Mouse (Mus musculus): ENCODE measurements around the gene Olfr311. TPM values are rescaled to one million over a fixed set of nuclear protein-coding genes. Genes with fewer than 3 reads are reported as not detected.

The Olfr311 gene
- polyA plus RNA-seq, 1 experiment from 2014 or later, result not detected

- no peaks in the 10 kb centered on the region for H3K27me3 ChIP-seq (ENCODE audit: control insufficient read depth, insufficient read depth, low read length)
- H3K36me3 ChIP-seq (replicated peaks; ENCODE audit: control insufficient read depth, insufficient read depth, low read depth, low read length), result peaks cover 8% of the 10 kb centered on the region
- WGBS, result 94% methylated on average over 10 of the region's 10 CpGs
- H3K4me2 ChIP-seq (ENCODE audit: low read depth, low read length), result no peak overlapping the region
- no peaks in the 10 kb centered on the region for H3K4me1 ChIP-seq (ENCODE audit: control insufficient read depth, insufficient read depth, low read length)
- no peak for DNase-seq (ENCODE audit: low spot score)
- H3K4me3 ChIP-seq (ENCODE audit: low read depth, low read length), result no peak overlapping the region
- no peak overlapping the region for H3K9ac ChIP-seq (replicated peaks; ENCODE audit: low read length)
- no peaks in the 10 kb centered on the region for H3K9me3 ChIP-seq (replicated peaks; ENCODE audit: control insufficient read depth, low read length)
- no peak for ATAC-seq (replicated peaks; ENCODE audit: insufficient number of reproducible peaks, low FRiP score, low TSS enrichment, low read depth)
- H3K27ac ChIP-seq (replicated peaks; ENCODE audit: low read depth, low read length), result no peak overlapping the region
Observed at GRCm38 (mm10) chr11:58890511-58890910, 51.5 kb downstream of the Olfr311 start.

Other genes starting within 250 kb of the Olfr311 start
- not detected in 2 replicates for gene Olfr324, start 244.1 kb upstream of the Olfr311 start, polyA plus RNA-seq (2014; fragmentation: Nextera tagmentation; extraction: Ambion mirVana)
- gene 2210407C18Rik, start 223.2 kb upstream of the Olfr311 start, polyA plus RNA-seq (2014; fragmentation: Nextera tagmentation; extraction: Ambion mirVana), result not detected in 2 replicates
- gene Olfr323, start 208.8 kb upstream of the Olfr311 start, polyA plus RNA-seq (2014; fragmentation: Nextera tagmentation; extraction: Ambion mirVana), result not detected in 2 replicates
- gene Trim58, start 198.8 kb upstream of the Olfr311 start, polyA plus RNA-seq (2014; fragmentation: Nextera tagmentation; extraction: Ambion mirVana), result 0.28 and 0.43 TPM in 2 replicates
- not detected in 2 replicates for gene Olfr322, start 180.5 kb upstream of the Olfr311 start, polyA plus RNA-seq (2014; fragmentation: Nextera tagmentation; extraction: Ambion mirVana)
- not detected in 2 replicates for gene Olfr320, start 158.2 kb upstream of the Olfr311 start, polyA plus RNA-seq (2014; fragmentation: Nextera tagmentation; extraction: Ambion mirVana)
- not detected in 2 replicates for gene Olfr319, start 140.1 kb upstream of the Olfr311 start, polyA plus RNA-seq (2014; fragmentation: Nextera tagmentation; extraction: Ambion mirVana)
- gene Olfr318, start 115.2 kb upstream of the Olfr311 start, polyA plus RNA-seq (2014; fragmentation: Nextera tagmentation; extraction: Ambion mirVana), result not detected in 2 replicates
- gene Olfr317, start 100.0 kb upstream of the Olfr311 start, polyA plus RNA-seq (2014; fragmentation: Nextera tagmentation; extraction: Ambion mirVana), result not detected in 2 replicates
- gene Olfr316, start 86.5 kb upstream of the Olfr311 start, polyA plus RNA-seq (2014; fragmentation: Nextera tagmentation; extraction: Ambion mirVana), result not detected in 2 replicates
- not detected in 2 replicates for gene Olfr315, start 66.1 kb upstream of the Olfr311 start, polyA plus RNA-seq (2014; fragmentation: Nextera tagmentation; extraction: Ambion mirVana)
- not detected in 2 replicates for gene Olfr314, start 56.3 kb upstream of the Olfr311 start, polyA plus RNA-seq (2014; fragmentation: Nextera tagmentation; extraction: Ambion mirVana)
- gene Fam183b, start 37.3 kb upstream of the Olfr311 start, polyA plus RNA-seq (2014; fragmentation: Nextera tagmentation; extraction: Ambion mirVana), result 2.2 and 2.6 TPM in 2 replicates
- not detected in 2 replicates for gene Olfr313, start 24.3 kb upstream of the Olfr311 start, polyA plus RNA-seq (2014; fragmentation: Nextera tagmentation; extraction: Ambion mirVana)
- gene Olfr312, start 10.0 kb upstream of the Olfr311 start, polyA plus RNA-seq (2014; fragmentation: Nextera tagmentation; extraction: Ambion mirVana), result not detected in 2 replicates
- gene Gm12258, start 7.9 kb downstream of the Olfr311 start, polyA plus RNA-seq (2014; fragmentation: Nextera tagmentation; extraction: Ambion mirVana), result 14.2 and 14.4 TPM in 2 replicates
- gene 2810021J22Rik, start 28.0 kb downstream of the Olfr311 start, polyA plus RNA-seq (2014; fragmentation: Nextera tagmentation; extraction: Ambion mirVana), result 10.4 and 11.2 TPM in 2 replicates
- gene Zfp39, start 65.0 kb downstream of the Olfr311 start, polyA plus RNA-seq (2014; fragmentation: Nextera tagmentation; extraction: Ambion mirVana), result 7.6 and 8.3 TPM in 2 replicates
- gene Btnl10, start 78.7 kb downstream of the Olfr311 start, polyA plus RNA-seq (2014; fragmentation: Nextera tagmentation; extraction: Ambion mirVana), result 0.04 and 0.10 TPM in 2 replicates
- 315 and 331 TPM in 2 replicates for gene Rnf187, start 99.7 kb downstream of the Olfr311 start, polyA plus RNA-seq (2014; fragmentation: Nextera tagmentation; extraction: Ambion mirVana)
- gene Hist3h2ba, start 109.7 kb downstream of the Olfr311 start, polyA plus RNA-seq (2014; fragmentation: Nextera tagmentation; extraction: Ambion mirVana), result 45.1 and 52.2 TPM in 2 replicates
- gene Hist3h2a, start 115.4 kb downstream of the Olfr311 start, polyA plus RNA-seq (2014; fragmentation: Nextera tagmentation; extraction: Ambion mirVana), result 33.0 and 35.0 TPM in 2 replicates
- gene Trim17, start 115.4 kb downstream of the Olfr311 start, polyA plus RNA-seq (2014; fragmentation: Nextera tagmentation; extraction: Ambion mirVana), result 0.14 and 0.39 TPM in 2 replicates
- gene Trim11, start 138.8 kb downstream of the Olfr311 start, polyA plus RNA-seq (2014; fragmentation: Nextera tagmentation; extraction: Ambion mirVana), result 15.0 and 18.4 TPM in 2 replicates

Measured in embryonic facial prominence, embryonic 11.5 days (tissue).